Mouse (Mus musculus) large intestine, adult 2 months (tissue): ENCODE measurements around the gene Ptcd2. TPM values are rescaled to one million over a fixed set of nuclear protein-coding genes. Genes with fewer than 3 reads are reported as not detected.

Source experiments
- polyA plus RNA-seq: library from polyadenylated mRNA; depleted of rRNA; stranded (reverse); fragments of >200 nt; gene quantifications from 2 replicates; pipeline ENCODE4 v1.2.3, GENCODE M21; 2012; rRNA removed

Ptcd2 gene
- polyA plus RNA-seq, 1 experiment, result 19.0 TPM

Other genes starting within 250 kb of the Ptcd2 start
- 0.82 and 1.6 TPM in 2 replicates for gene Zfp366, start 159.9 kb downstream of the Ptcd2 start, polyA plus RNA-seq
- 18.2 and 21.7 TPM in 2 replicates for gene Mrps27, start 81 bp upstream of the Ptcd2 start, polyA plus RNA-seq
- gene Map1b, start 171.8 kb upstream of the Ptcd2 start, polyA plus RNA-seq, result 0.94 and 1.6 TPM in 2 replicates